Mouse (Mus musculus) heart, embryonic 12.5 days (tissue): ENCODE measurements around the gene Rrp12. TPM values are rescaled to one million over a fixed set of nuclear protein-coding genes. Genes with fewer than 3 reads are reported as not detected.
"Not testable (repeated sequence)": the region's sequence is repeated elsewhere in the genome, so short reads cannot be mapped to it uniquely, and the experiment has no call there.

Experiments
- ATAC-seq: fragments of 200-750 bp; cut with Nextera tagmentation; 2 replicates; pipeline ENCODE4 v1.8.0; 2017; ENCODE audit warnings: moderate TSS enrichment, moderate library complexity; ENCODE audit not compliant: insufficient number of reproducible peaks, low FRiP score
- H3K27ac ChIP-seq: fragments of 300-500 bp; sonication (generic); 2 replicates; pipeline ENCODE4 v1.5.1; 2016; ENCODE audit warnings: mild to moderate bottlenecking, moderate library complexity; ENCODE audit not compliant: poor library complexity, severe bottlenecking
- H3K27me3 ChIP-seq: fragments of 300-500 bp; sonication (generic); replicated peaks from 2 replicates; pipeline ENCODE4 v1.6.1; 2016; ENCODE audit warnings: mild to moderate bottlenecking, moderate library complexity
- H3K36me3 ChIP-seq: fragments of 300-500 bp; sonication (generic); 2 replicates; pipeline ENCODE4 v1.6.1; 2016; ENCODE audit warnings: mild to moderate bottlenecking, moderate library complexity
- H3K4me1 ChIP-seq: fragments of 300-500 bp; sonication (generic); replicated peaks from 2 replicates; pipeline ENCODE4 v1.6.1; 2016; ENCODE audit warnings: mild to moderate bottlenecking
- H3K4me2 ChIP-seq: fragments of 300-500 bp; sonication (generic); 2 replicates; pipeline ENCODE4 v1.6.1; 2016; ENCODE audit warnings: mild to moderate bottlenecking, moderate library complexity
- H3K4me3 ChIP-seq: fragments of 300-500 bp; sonication (generic); 2 replicates; pipeline ENCODE4 v1.5.1; 2016; ENCODE audit warnings: mild to moderate bottlenecking
- H3K9ac ChIP-seq: fragments of 300-500 bp; sonication (generic); 2 replicates; pipeline ENCODE4 v1.6.1; 2016; ENCODE audit warnings: mild to moderate bottlenecking, moderate library complexity
- H3K9me3 ChIP-seq: fragments of 300-500 bp; sonication (generic); replicated peaks from 2 replicates; pipeline ENCODE4 v1.6.1; 2016; ENCODE audit warnings: mild to moderate bottlenecking, moderate library complexity
- WGBS: fragments of 180-500 bp; shearing (Covaris S2); methylation state at CpG from one replicate; pipeline ENCODE4 v1.1.7; 2016; 5-methylcytosine and 5-hydroxymethylcytosine counted together
- polyA plus RNA-seq: library from polyadenylated mRNA; unstranded; fragments of >200 nt; fragmentation: Nextera tagmentation; extraction: Ambion mirVana; gene quantifications from 2 replicates; pipeline ENCODE4 v1.2.1, GENCODE M21; 2016

The Rrp12 gene
- polyA plus RNA-seq, 1 experiment from 2014 or later, result 16.9 TPM

DNA sequence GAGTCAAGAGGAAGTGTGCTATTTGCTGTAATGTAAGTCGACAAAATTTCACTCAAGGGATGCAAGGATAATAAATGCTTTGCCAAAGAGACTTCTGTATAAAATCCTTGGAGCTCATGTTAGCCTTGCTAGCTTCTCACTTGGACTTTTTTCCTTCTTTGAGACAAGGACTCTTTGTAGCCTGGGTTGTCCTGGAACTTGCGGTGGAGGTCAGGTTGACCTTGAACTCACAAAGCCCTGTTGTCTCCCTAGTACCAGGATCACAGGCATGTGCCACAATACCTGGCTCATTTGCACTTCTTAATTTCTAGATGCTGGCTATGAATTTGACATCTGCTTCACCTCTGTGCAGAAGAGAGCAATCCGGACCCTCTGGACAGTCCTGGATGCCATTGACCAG lies 19.3 kb upstream of the Rrp12 start:
- Histone ChIP-seq H3K27ac (no peak overlapping the region), H3K9ac (0 out of 2 replicates have a peak overlapping the region, but pooled peaks have one; percentile 4), H3K4me2 (no peak overlapping the region), H3K9me3 (no peaks in the 10 kb centered on the region), H3K4me1 (peaks cover 26% of the 10 kb centered on the region), H3K4me3 (no peak overlapping the region; the same call in 1 of the 2 replicates), H3K36me3 (peaks cover 49% of the 10 kb centered on the region), H3K27me3 (no peaks in the 10 kb centered on the region)
- WGBS, result 78% methylated on average over 3 of the region's 3 CpGs
- ATAC-seq, result no peak

GRCm38 (mm10) chr19:41914592-41914882 lies 18.6 kb upstream of the Rrp12 start:
- Histone ChIP-seq H3K36me3 (peaks cover 44% of the 10 kb centered on the region), H3K4me1 (peaks cover 26% of the 10 kb centered on the region), H3K4me2 (peak overlapping the region; percentile 77), H3K4me3 (peak overlapping the region; percentile 100)
- H3K27me3 ChIP-seq, H3K9ac ChIP-seq, H3K27ac ChIP-seq, H3K9me3 ChIP-seq, ATAC-seq: not testable (repeated sequence)

DNA sequence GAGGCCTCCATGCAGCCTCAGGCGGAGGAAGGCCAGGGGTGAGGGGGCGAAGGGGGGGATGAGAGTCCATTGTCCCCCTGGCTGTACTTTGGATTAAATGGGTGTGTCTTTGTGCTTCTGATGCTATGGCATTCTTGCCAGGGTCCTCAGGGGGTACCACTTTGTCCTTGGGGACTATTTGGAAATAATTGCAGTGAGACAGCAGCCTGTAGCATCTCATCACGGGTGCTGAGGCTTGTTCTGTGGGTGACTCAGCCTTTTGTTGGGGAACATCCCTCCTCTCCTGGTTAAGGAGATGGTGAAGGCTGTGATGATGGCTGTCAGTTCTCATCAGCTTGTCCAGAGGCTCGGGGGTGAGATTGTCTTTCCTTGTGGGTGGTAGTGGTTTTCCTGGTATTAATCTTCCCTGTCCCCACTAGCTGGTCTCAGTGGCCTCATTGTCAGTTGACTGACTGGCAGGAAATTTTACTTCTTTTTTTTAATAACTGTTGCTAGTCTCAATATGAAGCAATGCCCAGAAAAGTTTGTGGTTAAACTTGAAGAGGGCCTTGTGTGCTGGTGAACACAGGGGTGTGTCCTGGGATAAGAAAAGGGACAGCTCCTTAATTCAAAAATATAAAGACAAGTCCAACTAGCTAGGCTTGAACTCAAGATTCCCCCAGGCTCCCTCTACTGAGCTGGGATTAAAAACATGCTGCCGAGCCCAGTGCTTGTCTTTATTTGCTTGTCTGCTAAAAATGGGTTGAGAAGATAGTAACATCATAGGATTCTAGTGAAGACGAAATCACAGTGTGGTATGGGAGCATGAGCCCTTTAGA lies 18.0 kb upstream of the Rrp12 start:
- H3K4me2 ChIP-seq, result peak overlapping the region; percentile 77
- peaks cover 26% of the 10 kb centered on the region for H3K4me1 ChIP-seq
- peaks cover 38% of the 10 kb centered on the region for H3K36me3 ChIP-seq
- H3K27me3 ChIP-seq, result no peaks in the 10 kb centered on the region
- WGBS, result 35% methylated on average over 6 of the region's 6 CpGs
- no peaks in the 10 kb centered on the region for H3K9me3 ChIP-seq
- peak overlapping the region; percentile 100 for H3K9ac ChIP-seq
- H3K27ac ChIP-seq, result 0 out of 2 replicates have a peak overlapping the region, but pooled peaks have one; percentile 97
- peak overlapping the region; percentile 100 for H3K4me3 ChIP-seq
- no peak for ATAC-seq

- peaks cover 31% of the 10 kb centered on the region for H3K36me3 ChIP-seq
- WGBS, result under 1% methylated on average over 53 of the region's 53 CpGs
- H3K4me3 ChIP-seq, result peak overlapping the region; percentile 100
- peaks cover 28% of the 10 kb centered on the region for H3K4me1 ChIP-seq
- peak; percentile 60 for ATAC-seq
- H3K4me2 ChIP-seq, result peak overlapping the region; percentile 77
- peak overlapping the region; percentile 100 for H3K9ac ChIP-seq
- H3K27ac ChIP-seq, result peak overlapping the region; percentile 97
- H3K27me3 ChIP-seq, result no peaks in the 10 kb centered on the region
- no peaks in the 10 kb centered on the region for H3K9me3 ChIP-seq
Observed at GRCm38 (mm10) chr19:41912121-41913080, 16.4 kb upstream of the Rrp12 start.

GRCm38 (mm10) chr19:41911178-41912073 lies 15.5 kb upstream of the Rrp12 start, which contains the start of gene Pgam1:
Gene Pgam1 (plus strand): TSS chr19:41911923.
- H3K4me3 ChIP-seq, result peak within 1 kb of the TSS; percentile 100
- peak; percentile 95 for ATAC-seq
- 5% methylated on average over 54 of the region's 54 CpGs for WGBS
- H3K27me3 ChIP-seq, result no peaks in the 10 kb centered on the region
- peaks cover 22% of the 10 kb centered on the region for H3K36me3 ChIP-seq
- peak within 1 kb of the TSS; percentile 97 for H3K27ac ChIP-seq
- H3K9ac ChIP-seq, result peak within 1 kb of the TSS; percentile 100
- no peaks in the 10 kb centered on the region for H3K9me3 ChIP-seq
- H3K4me2 ChIP-seq, result peak within 1 kb of the TSS; percentile 77
- H3K4me1 ChIP-seq, result peaks cover 38% of the 10 kb centered on the region

DNA sequence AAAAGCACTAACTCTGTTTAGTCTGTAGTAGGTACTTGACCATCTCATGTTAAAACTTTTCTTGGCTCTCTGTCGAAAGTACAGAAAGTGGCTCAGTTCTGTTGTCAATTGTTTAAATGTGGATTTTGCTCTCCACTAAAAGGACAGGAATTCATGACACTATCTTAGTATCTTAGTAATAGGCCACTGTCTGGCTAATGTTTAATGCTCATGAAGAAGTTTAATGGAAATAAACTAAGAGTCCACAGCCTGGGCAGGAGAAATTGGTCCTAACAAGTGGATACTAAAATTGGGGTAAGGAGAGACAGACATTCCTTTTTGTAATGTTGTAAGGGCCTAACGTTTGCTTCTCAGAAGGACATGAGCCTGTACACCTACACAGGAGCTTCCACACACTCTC lies 14.4 kb upstream of the Rrp12 start:
- Histone ChIP-seq H3K36me3 (peaks cover 13% of the 10 kb centered on the region), H3K9ac (no peak overlapping the region), H3K4me1 (peaks cover 42% of the 10 kb centered on the region), H3K4me3 (no peak overlapping the region), H3K4me2 (no peak overlapping the region), H3K27me3 (no peaks in the 10 kb centered on the region), H3K27ac (no peak overlapping the region), H3K9me3 (no peaks in the 10 kb centered on the region)
- WGBS, result 83% methylated on average over 2 of the region's 2 CpGs
- no peak for ATAC-seq

GRCm38 (mm10) chr19:41908736-41909135 lies 12.8 kb upstream of the Rrp12 start:
- Histone ChIP-seq H3K9ac (no peak overlapping the region), H3K4me1 (peaks cover 26% of the 10 kb centered on the region), H3K27ac (no peak overlapping the region), H3K27me3 (no peaks in the 10 kb centered on the region), H3K9me3 (no peaks in the 10 kb centered on the region), H3K4me3 (no peak overlapping the region), H3K4me2 (no peak overlapping the region), H3K36me3 (0 out of 2 replicates have a peak, but pooled peaks cover 5% of the 10 kb centered on the region)
- WGBS, result 83% methylated on average over 3 of the region's 3 CpGs
- ATAC-seq, result no peak

DNA sequence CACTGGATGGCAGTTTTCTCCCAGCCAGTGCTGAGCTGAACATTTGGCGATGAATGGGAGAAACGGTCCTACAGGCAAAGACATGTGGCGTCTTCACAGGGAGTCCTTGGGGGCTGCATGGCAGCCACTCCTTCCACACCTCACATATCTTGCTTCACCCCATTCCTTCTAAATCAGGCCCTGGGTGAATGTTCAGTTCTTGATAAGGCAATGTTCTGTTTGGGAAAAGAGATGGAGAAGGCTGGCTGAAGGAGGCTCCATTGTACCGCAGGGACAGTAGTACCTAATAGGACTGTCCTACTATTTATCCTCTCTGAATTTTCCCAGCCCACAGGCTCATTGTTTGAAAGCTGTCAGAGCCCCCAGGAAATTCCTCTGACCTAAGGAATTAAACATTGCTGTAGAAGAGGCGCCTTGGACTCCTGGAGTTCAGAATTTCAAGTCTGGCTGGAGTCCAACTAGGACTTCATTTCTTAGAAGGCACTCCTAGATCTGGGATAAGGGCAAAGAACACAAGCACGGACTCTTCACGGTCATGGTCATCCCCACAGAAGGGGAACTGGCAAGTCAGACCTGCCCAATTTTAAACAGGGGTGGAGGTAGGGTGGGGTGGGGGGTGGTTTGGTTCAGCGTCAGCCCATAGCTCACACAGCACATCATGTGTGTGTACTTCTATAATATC lies 11.2 kb upstream of the Rrp12 start:
- no peak overlapping the region for H3K27ac ChIP-seq
- WGBS, result 36% methylated on average over 8 of the region's 8 CpGs
- ATAC-seq, result no peak
- no peak overlapping the region for H3K9ac ChIP-seq
- H3K4me1 ChIP-seq, result peaks cover 16% of the 10 kb centered on the region
- H3K36me3 ChIP-seq, result no peaks in the 10 kb centered on the region
- H3K27me3 ChIP-seq, result no peaks in the 10 kb centered on the region
- no peak overlapping the region for H3K4me3 ChIP-seq
- H3K9me3 ChIP-seq, result no peaks in the 10 kb centered on the region
- H3K4me2 ChIP-seq, result 0 out of 2 replicates have a peak overlapping the region, but pooled peaks have one; percentile 24

- H3K4me1 ChIP-seq, result peaks cover 22% of the 10 kb centered on the region
- no peak overlapping the region for H3K4me3 ChIP-seq
- 34% methylated on average over 6 of the region's 6 CpGs for WGBS
- no peak overlapping the region for H3K27ac ChIP-seq
- no peaks in the 10 kb centered on the region for H3K36me3 ChIP-seq
- H3K4me2 ChIP-seq, result no peak overlapping the region
- H3K9me3 ChIP-seq, result no peaks in the 10 kb centered on the region
- no peaks in the 10 kb centered on the region for H3K27me3 ChIP-seq
- ATAC-seq, result no peak
- H3K9ac ChIP-seq, result no peak overlapping the region
Observed at GRCm38 (mm10) chr19:41906311-41907078, 10.5 kb upstream of the Rrp12 start.
